Mouse (Mus musculus) liver, embryonic 14 days (tissue): Measurements from ENCODE around the gene Olfr355. TPM values are rescaled to one million over a fixed set of nuclear protein-coding genes. Genes with fewer than 3 reads are reported as not detected.

Experiments
- polyA plus RNA-seq: library from polyadenylated mRNA; depleted of rRNA; stranded (reverse); fragments of >200 nt; gene quantifications from 2 replicates; pipeline ENCODE4 v1.2.3, GENCODE M21; 2012; rRNA removed

The Olfr355 gene
- not detected in 2 replicates for polyA plus RNA-seq

GRCm38 (mm10) chr2:36928797-36929196, at the start of gene Olfr355:
Gene Olfr355, minus strand, starts transcription at chr2:36928897.

GRCm38 (mm10) chr2:36936821-36937220, 8.1 kb upstream of the Olfr355 start, which contains the start of gene Olfr356:
Gene Olfr356, plus strand, starts transcription at chr2:36937121.

GRCm38 (mm10) chr2:36905380-36905779, 23.3 kb downstream of the Olfr355 start, which contains the start of gene Olfr354:
Gene Olfr354, plus strand, starts transcription at chr2:36905680.

GRCm38 (mm10) chr2:36892836-36893235, 35.9 kb downstream of the Olfr355 start, which contains the start of gene Olfr353:
Gene Olfr353, minus strand, starts transcription at chr2:36892936.

Other genes with a start within 250 kb of the Olfr355 start
- gene Olfr346, start 243.1 kb downstream of the Olfr355 start, polyA plus RNA-seq: not detected in 2 replicates
- not detected in 2 replicates for gene Olfr347, start 197.0 kb downstream of the Olfr355 start, polyA plus RNA-seq
- not detected in 2 replicates for gene Olfr348, start 144.6 kb downstream of the Olfr355 start, polyA plus RNA-seq
- not detected in 2 replicates for gene Olfr50, start 138.4 kb downstream of the Olfr355 start, polyA plus RNA-seq
- not detected in 2 replicates for gene Olfr3, start 111.9 kb downstream of the Olfr355 start, polyA plus RNA-seq
- not detected in 2 replicates for gene Olfr350, start 82.6 kb downstream of the Olfr355 start, polyA plus RNA-seq
- gene Olfr351, start 66.2 kb downstream of the Olfr355 start, polyA plus RNA-seq: not detected in 2 replicates
- gene Olfr352, start 60.4 kb downstream of the Olfr355 start, polyA plus RNA-seq: not detected in 2 replicates
- gene Olfr353, start 36.0 kb downstream of the Olfr355 start, polyA plus RNA-seq: not detected in 2 replicates
- not detected in 2 replicates for gene Olfr354, start 23.2 kb downstream of the Olfr355 start, polyA plus RNA-seq
- gene Olfr356, start 8.2 kb upstream of the Olfr355 start, polyA plus RNA-seq: not detected in 2 replicates
- gene Olfr357, start 64.9 kb upstream of the Olfr355 start, polyA plus RNA-seq: not detected in 2 replicates
- gene Olfr358, start 80.4 kb upstream of the Olfr355 start, polyA plus RNA-seq: not detected in 2 replicates
- not detected in 2 replicates for gene Olfr360, start 136.8 kb upstream of the Olfr355 start, polyA plus RNA-seq
- gene Olfr361, start 160.4 kb upstream of the Olfr355 start, polyA plus RNA-seq: not detected in 2 replicates
- not detected in 2 replicates for gene Olfr362, start 189.0 kb upstream of the Olfr355 start, polyA plus RNA-seq
- gene Olfr364-ps1, start 210.4 kb upstream of the Olfr355 start, polyA plus RNA-seq: not detected in 2 replicates